Mouse (Mus musculus) E14TG2a.4 (cell line): Measurements from ENCODE around the gene Oxsr1.

Source experiments
- H3K27me3 ChIP-seq: 2 replicates; pipeline ENCODE4 v1.6.1; 2014; ENCODE audit warnings: low read length, control low read depth; ENCODE audit not compliant: insufficient read depth
- H3K36me3 ChIP-seq: 2 replicates; pipeline ENCODE4 v1.6.1; 2014; ENCODE audit warnings: low read length, control low read depth; ENCODE audit not compliant: insufficient read depth
- H3K4me1 ChIP-seq: replicated peaks from 2 replicates; pipeline ENCODE4 v1.6.1; 2014; ENCODE audit warnings: low read depth, low read length, control low read depth
- H3K4me3 ChIP-seq: replicated peaks from 2 replicates; pipeline ENCODE4 v1.5.1; 2014; ENCODE audit warnings: mild to moderate bottlenecking, low read length
- H3K9me3 ChIP-seq: 2 replicates; pipeline ENCODE4 v1.6.1; 2014; ENCODE audit warnings: low read length, control low read depth
- CTCF ChIP-seq: conservative IDR thresholded peaks from 2 replicates; pipeline ENCODE4 v1.5.1; 2014; ENCODE audit warnings: low read length
- NANOG ChIP-seq: IDR thresholded peaks from 2 replicates; pipeline ENCODE4 v1.6.1; 2014; ENCODE audit warnings: borderline replicate concordance, low read length, mixed read lengths
- POU5F1 ChIP-seq: IDR thresholded peaks from 2 replicates; pipeline ENCODE4 v1.6.1; 2014; ENCODE audit warnings: low read length, borderline replicate concordance

Oxsr1 gene

DNA sequence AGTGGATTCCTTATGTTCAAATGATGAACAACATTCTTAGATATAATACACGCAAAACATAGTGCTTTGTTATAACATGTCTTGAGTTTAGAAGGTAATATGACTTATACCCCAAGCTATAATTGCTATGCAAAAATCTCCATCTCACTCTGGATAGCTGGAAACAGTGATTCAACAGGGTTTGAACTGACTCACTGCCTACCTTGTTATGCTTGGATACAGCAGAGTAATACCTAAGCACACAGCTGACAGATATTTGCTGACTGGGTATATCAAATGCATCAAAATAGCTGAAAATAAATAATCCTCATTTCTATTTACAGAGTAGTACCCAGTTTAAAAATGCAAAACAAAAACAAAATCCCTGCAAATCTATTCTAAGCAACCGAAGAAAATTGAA lies 63.4 kb downstream of the Oxsr1 start:
- TF ChIP-seq NANOG, result no peak
- no peak for TF ChIP-seq CTCF
- TF ChIP-seq POU5F1, result no peak

DNA sequence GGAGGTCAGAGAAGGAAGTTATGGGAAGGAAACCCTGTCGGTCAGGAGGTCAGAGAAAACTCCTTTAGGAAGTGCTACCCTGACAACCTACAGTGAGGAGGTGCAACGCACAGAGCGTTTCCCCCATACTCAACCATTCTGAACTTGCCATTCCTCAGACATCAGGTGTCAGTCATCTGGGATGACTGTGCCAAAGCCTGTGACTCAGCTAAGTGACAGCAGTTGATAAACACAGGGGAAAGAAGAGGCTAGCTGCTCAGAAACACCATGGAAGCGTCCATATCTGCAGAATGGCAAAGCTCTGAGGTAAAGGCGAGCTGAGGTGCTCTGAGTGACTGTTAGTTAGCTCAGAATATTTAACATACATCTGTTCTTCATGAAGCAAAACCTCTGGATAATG lies 64.1 kb downstream of the Oxsr1 start:
- Histone ChIP-seq H3K27me3 (no peaks in the 10 kb centered on the region), H3K9me3 (no peaks in the 10 kb centered on the region), H3K4me1 (no peaks in the 10 kb centered on the region), H3K4me3 (no peak overlapping the region), H3K36me3 (peaks cover 98% of the 10 kb centered on the region)
- no peak for TF ChIP-seq NANOG

More for the DNA sequence above, 63.4 kb downstream of the Oxsr1 start:
- Histone ChIP-seq H3K4me3 (no peak overlapping the region), H3K27me3 (no peaks in the 10 kb centered on the region), H3K9me3 (no peaks in the 10 kb centered on the region), H3K4me1 (no peaks in the 10 kb centered on the region), H3K36me3 (peaks cover 98% of the 10 kb centered on the region)

DNA sequence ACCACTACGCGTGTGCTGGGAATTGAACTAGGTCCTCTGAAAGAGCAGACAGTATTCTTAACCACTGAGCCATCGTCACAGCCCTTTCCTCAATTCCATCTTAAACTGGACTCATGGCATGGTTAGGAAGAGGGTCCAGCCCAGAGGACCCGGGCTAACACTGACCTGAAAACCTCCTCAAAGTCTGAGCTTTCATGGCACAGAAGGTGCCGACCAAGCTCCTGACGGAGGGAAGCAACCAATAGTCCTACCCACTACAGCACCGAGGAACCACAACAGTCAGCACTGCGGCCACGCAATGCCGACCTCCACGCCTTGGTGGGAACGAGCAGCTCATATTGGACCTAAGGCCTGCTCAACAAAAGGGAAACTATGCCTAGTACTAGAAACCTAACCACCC lies 66.1 kb downstream of the Oxsr1 start:
- H3K36me3 ChIP-seq, result peaks cover 99% of the 10 kb centered on the region
- no peak overlapping the region for H3K4me3 ChIP-seq
- no peaks in the 10 kb centered on the region for H3K4me1 ChIP-seq
- no peaks in the 10 kb centered on the region for H3K9me3 ChIP-seq
- TF ChIP-seq CTCF (no peak), POU5F1 (no peak), NANOG (no peak)
- no peaks in the 10 kb centered on the region for H3K27me3 ChIP-seq

DNA sequence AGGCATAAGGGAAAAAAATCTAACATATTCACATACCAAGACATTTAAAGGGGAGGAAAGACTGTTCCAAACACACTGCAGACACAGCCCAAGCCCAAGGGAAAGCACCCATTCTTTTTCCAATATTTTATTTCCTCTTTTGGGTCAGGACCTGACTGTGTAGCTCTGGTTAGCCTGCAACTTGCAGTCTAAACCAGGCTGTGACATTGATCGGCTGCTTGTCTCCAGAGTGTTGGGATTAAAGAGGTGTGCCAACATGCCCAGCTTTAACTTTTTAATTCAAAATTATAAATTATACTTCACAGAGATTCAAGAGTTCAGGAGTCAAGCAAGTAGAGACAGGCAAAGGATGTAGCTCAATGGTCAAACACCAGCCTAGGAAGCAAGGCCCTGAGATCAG lies 67.1 kb downstream of the Oxsr1 start:
- no peaks in the 10 kb centered on the region for H3K9me3 ChIP-seq
- no peaks in the 10 kb centered on the region for H3K4me1 ChIP-seq
- TF ChIP-seq NANOG (no peak), CTCF (no peak), POU5F1 (no peak)
- no peak overlapping the region for H3K4me3 ChIP-seq
- H3K36me3 ChIP-seq, result peaks cover 100% of the 10 kb centered on the region
- H3K27me3 ChIP-seq, result no peaks in the 10 kb centered on the region

DNA sequence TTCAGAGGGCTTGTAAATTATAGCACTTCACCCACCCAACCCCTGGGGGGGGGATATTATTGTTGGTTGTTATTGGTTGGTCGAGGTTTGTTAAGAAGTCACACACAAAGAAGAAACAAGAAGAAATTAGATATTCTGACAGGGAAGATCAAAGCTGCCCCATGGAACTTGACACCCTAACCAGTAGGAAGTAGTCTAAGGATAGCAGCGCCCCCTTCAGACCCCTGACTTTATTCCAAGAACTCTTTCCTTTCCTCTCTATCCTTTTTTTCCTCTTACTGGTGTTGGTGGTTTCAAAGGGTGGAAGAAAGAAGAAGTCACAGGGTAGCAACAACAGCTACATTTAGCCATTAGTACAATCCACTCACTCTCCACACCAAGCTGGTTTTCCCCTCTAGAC lies 68.0 kb downstream of the Oxsr1 start:
- Histone ChIP-seq H3K27me3 (no peaks in the 10 kb centered on the region), H3K4me1 (no peaks in the 10 kb centered on the region), H3K4me3 (no peak overlapping the region), H3K9me3 (no peaks in the 10 kb centered on the region), H3K36me3 (peaks cover 100% of the 10 kb centered on the region)
- TF ChIP-seq CTCF (no peak), NANOG (no peak), POU5F1 (no peak)

DNA sequence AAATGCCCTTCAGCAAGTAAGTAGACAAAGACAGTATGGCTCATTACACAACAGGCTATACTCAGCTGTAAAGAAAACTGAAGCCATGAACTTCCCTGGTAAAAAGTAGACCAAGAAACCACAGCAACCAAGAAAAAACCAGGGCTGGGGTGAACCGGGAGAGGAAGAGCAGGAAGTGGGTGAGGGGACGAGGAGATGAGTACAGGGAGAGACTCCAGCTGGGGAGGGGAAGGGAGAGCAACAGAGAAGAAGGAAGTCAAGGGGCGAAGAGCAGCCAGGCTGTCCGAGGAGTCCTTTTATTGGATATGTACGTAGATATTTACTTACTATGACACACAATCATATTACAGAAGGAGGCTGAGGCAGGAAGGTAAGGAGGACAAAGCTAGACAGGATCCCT lies 74.2 kb downstream of the Oxsr1 start:
- Histone ChIP-seq H3K4me3 (no peak overlapping the region), H3K9me3 (no peaks in the 10 kb centered on the region), H3K27me3 (no peaks in the 10 kb centered on the region), H3K36me3 (peaks cover 96% of the 10 kb centered on the region), H3K4me1 (peaks cover 6% of the 10 kb centered on the region; the same call in 1 of the 2 replicates)
- TF ChIP-seq NANOG, result no peak
- TF ChIP-seq CTCF, result no peak
- no peak for TF ChIP-seq POU5F1

DNA sequence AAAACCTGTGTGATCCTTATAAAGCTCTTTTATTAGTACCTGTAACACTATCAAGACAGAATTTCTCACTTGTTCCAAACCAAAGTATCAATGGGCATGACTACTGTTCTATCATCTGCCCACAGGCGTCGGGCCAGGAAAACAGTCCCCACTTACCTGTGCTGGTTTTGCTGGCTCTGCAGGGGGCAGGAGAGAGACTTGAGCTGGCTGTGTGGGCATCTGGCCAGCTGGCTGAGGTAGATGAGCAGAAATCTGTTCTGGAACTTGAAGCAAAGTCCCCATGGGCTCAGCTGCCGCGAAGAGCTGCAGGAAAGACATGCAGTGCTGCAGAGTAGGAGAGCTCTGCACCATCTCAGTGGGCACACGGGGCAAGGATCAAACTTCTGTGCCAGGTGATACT lies 75.4 kb downstream of the Oxsr1 start:
- Histone ChIP-seq H3K27me3 (no peaks in the 10 kb centered on the region), H3K36me3 (peaks cover 96% of the 10 kb centered on the region), H3K4me3 (no peak overlapping the region), H3K9me3 (no peaks in the 10 kb centered on the region), H3K4me1 (peaks cover 6% of the 10 kb centered on the region; the same call in 1 of the 2 replicates)
- TF ChIP-seq POU5F1, result no peak
- TF ChIP-seq NANOG, result no peak
- TF ChIP-seq CTCF, result no peak

DNA sequence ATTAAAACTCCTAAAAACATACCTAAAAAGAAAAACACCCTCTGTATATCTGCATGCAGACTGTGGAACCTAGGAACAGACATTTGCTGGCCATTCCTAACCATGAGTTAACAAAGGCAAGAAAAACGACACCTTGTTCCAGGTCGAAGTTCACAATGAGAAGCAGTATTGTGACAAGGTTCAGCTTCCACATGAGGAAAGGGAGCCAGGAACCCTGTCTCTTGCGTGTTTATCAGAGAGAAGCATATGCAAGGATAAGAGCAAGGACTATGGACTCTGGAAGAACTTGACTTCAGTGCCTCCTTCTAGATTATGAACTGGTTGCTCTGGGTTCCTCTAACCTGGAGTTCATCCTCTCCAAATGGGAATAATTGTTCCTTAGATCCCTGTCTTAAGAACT lies 78.2 kb downstream of the Oxsr1 start:
- Histone ChIP-seq H3K36me3 (peaks cover 96% of the 10 kb centered on the region), H3K4me3 (no peak overlapping the region), H3K9me3 (no peaks in the 10 kb centered on the region), H3K27me3 (no peaks in the 10 kb centered on the region), H3K4me1 (peaks cover 6% of the 10 kb centered on the region; the same call in 1 of the 2 replicates)
- TF ChIP-seq NANOG (no peak), CTCF (no peak), POU5F1 (no peak)

DNA sequence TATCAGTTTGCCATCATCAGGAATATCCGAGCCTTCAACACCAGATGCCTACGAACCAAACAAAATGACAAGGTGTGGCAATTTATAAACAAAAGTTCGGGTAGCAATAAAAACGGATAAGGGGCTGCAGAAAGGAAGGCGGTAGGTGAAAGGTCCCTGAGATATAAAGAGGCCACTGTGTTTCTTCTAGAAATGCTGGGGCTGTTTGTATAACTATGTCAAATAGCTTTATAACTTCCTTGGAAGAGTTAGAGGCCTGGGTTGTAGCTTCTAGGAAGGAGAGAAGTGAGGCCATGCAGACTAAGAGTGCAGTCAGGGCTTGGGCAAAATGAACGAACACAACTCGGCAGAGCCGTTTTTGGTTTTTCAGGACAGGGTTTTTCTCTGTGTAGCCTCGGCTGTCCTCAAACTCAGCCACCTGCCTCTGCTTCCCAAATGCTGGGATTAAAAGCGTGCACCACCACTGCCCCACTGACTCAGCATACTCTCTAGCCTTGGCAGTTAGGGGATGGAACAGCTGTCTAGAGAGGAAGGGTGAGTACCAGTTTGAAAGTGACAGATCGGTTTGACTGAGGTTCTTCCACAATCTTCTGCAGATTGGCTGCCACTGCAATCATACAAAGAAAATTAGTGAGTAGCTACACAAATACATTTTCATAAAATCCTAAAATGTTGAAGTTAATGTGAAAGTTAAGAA lies 80.9 kb downstream of the Oxsr1 start:
- Histone ChIP-seq H3K36me3 (peaks cover 80% of the 10 kb centered on the region), H3K9me3 (no peaks in the 10 kb centered on the region), H3K4me1 (no peaks in the 10 kb centered on the region)

More for the DNA sequence above, 80.9 kb downstream of the Oxsr1 start:
- H3K4me3 ChIP-seq, result no peak overlapping the region
- no peaks in the 10 kb centered on the region for H3K27me3 ChIP-seq
- TF ChIP-seq NANOG (no peak), POU5F1 (no peak), CTCF (no peak)
